Mouse (Mus musculus) heart, embryonic 16.5 days (tissue): ENCODE data around the gene Gm5141. TPM values are rescaled to one million over a fixed set of nuclear protein-coding genes. Genes with fewer than 3 reads are reported as not detected.
"Not testable (repeated sequence)": the region's sequence is repeated elsewhere in the genome, so short reads cannot be mapped to it uniquely, and the experiment has no call there.

Source experiments
- ATAC-seq: fragments of 200-750 bp; cut with Nextera tagmentation; replicated peaks from 2 replicates; pipeline ENCODE4 v1.8.0; 2017; ENCODE audit warnings: moderate number of reproducible peaks; ENCODE audit not compliant: insufficient read depth, low FRiP score; ENCODE audit errors: extremely low read depth
- H3K27ac ChIP-seq: fragments of 300-500 bp; sonication (generic); 2 replicates; pipeline ENCODE4 v1.5.1; 2014; ENCODE audit warnings: mild to moderate bottlenecking, low read length, control low read depth, moderate library complexity
- H3K27me3 ChIP-seq: fragments of 300-500 bp; sonication (generic); 2 replicates; pipeline ENCODE4 v1.6.1; 2014; ENCODE audit warnings: low read length, mixed read lengths; ENCODE audit not compliant: control insufficient read depth, insufficient read depth
- H3K36me3 ChIP-seq: fragments of 300-500 bp; sonication (generic); 2 replicates; pipeline ENCODE4 v1.6.1; 2014; ENCODE audit not compliant: control insufficient read depth, insufficient read depth
- H3K4me1 ChIP-seq: fragments of 300-500 bp; sonication (generic); 2 replicates; pipeline ENCODE4 v1.6.1; 2014; ENCODE audit warnings: low read length, mixed read lengths; ENCODE audit not compliant: control insufficient read depth, insufficient read depth
- H3K4me2 ChIP-seq: fragments of 300-500 bp; sonication (generic); 2 replicates; pipeline ENCODE4 v1.6.1; 2014; ENCODE audit warnings: low read depth, mild to moderate bottlenecking, control low read depth, low read length
- H3K4me3 ChIP-seq: fragments of 300-500 bp; sonication (generic); 2 replicates; pipeline ENCODE4 v1.5.1; 2014; ENCODE audit warnings: mild to moderate bottlenecking, control low read depth, low read length
- H3K9ac ChIP-seq: fragments of 300-500 bp; sonication (generic); 2 replicates; pipeline ENCODE4 v1.6.1; 2014; ENCODE audit warnings: low read length, control low read depth
- H3K9me3 ChIP-seq: fragments of 300-500 bp; sonication (generic); replicated peaks from 2 replicates; pipeline ENCODE4 v1.6.1; 2016; ENCODE audit warnings: low read length; ENCODE audit not compliant: control insufficient read depth
- WGBS: fragments of 180-500 bp; shearing (Covaris S2); extraction: QIAGEN DNeasy Blood & Tissue Kit; methylation state at CpG from one replicate; pipeline ENCODE4 v1.1.7; 2014; 5-methylcytosine and 5-hydroxymethylcytosine counted together
- polyA plus RNA-seq: library from polyadenylated mRNA; unstranded; fragments of >200 nt; fragmentation: Nextera tagmentation; extraction: Ambion mirVana; gene quantifications from 2 replicates; pipeline ENCODE4 v1.2.1, GENCODE M21; 2015

Gm5141 gene
- 5.5 and 8.0 TPM in 2 replicates for polyA plus RNA-seq

- not testable (repeated sequence) for H3K27ac ChIP-seq, H3K4me1 ChIP-seq, H3K36me3 ChIP-seq, H3K27me3 ChIP-seq, H3K9me3 ChIP-seq
- H3K4me2 ChIP-seq: peak within 1 kb of the TSS; percentile 76
- peak within 1 kb of the TSS; percentile 74 for H3K9ac ChIP-seq
- H3K4me3 ChIP-seq: peak within 1 kb of the TSS; percentile 69
- ATAC-seq: peak; percentile 96
- WGBS: 6% methylated on average over 19 of the region's 23 CpGs
These were observed at the start of gene Gm5141 for GRCm38 (mm10) chr13:62785199-62786134. Gene Gm5141, minus strand, starts transcription at chr13:62785808.

- Histone ChIP-seq H3K27me3 (no peaks in the 10 kb centered on the region), H3K27ac (no peak overlapping the region), H3K9me3 (no peaks in the 10 kb centered on the region), H3K36me3 (no peaks in the 10 kb centered on the region), H3K4me2 (no peak overlapping the region), H3K4me3 (no peak overlapping the region), H3K4me1 (no peaks in the 10 kb centered on the region), H3K9ac (no peak overlapping the region)
- WGBS: 14% methylated on average over 4 of the region's 4 CpGs
- ATAC-seq: no peak
These were observed 47.7 kb upstream of the Gm5141 start for GRCm38 (mm10) chr13:62833341-62833740.

GRCm38 (mm10) chr13:62832239-62832638, 46.6 kb upstream of the Gm5141 start:
- H3K9me3 ChIP-seq: no peaks in the 10 kb centered on the region
- H3K36me3 ChIP-seq: no peaks in the 10 kb centered on the region
- no peaks in the 10 kb centered on the region for H3K27me3 ChIP-seq
- no peaks in the 10 kb centered on the region for H3K4me1 ChIP-seq
- ATAC-seq: no peak
- WGBS: 48% methylated on average over 2 of the region's 2 CpGs
- H3K4me2 ChIP-seq: no peak overlapping the region
- H3K27ac ChIP-seq: no peak overlapping the region
- no peak overlapping the region for H3K4me3 ChIP-seq
- no peak overlapping the region for H3K9ac ChIP-seq

- H3K27me3 ChIP-seq, H3K9me3 ChIP-seq, H3K4me3 ChIP-seq, H3K4me1 ChIP-seq, ATAC-seq, H3K4me2 ChIP-seq, H3K36me3 ChIP-seq, H3K27ac ChIP-seq, H3K9ac ChIP-seq: not testable (repeated sequence)
- WGBS: 79% methylated on average over 3 of the region's 3 CpGs
These were observed 30.1 kb upstream of the Gm5141 start for GRCm38 (mm10) chr13:62815705-62816104.

GRCm38 (mm10) chr13:62812713-62813112, 27.1 kb upstream of the Gm5141 start:
- H3K27ac ChIP-seq: no peak overlapping the region
- 0 out of 2 replicates have a peak overlapping the region, but pooled peaks have one; percentile 29 for H3K9ac ChIP-seq
- H3K27me3 ChIP-seq: no peaks in the 10 kb centered on the region
- peak overlapping the region; percentile 49 for H3K4me3 ChIP-seq
- no peak for ATAC-seq
- peak overlapping the region; percentile 67 for H3K4me2 ChIP-seq
- H3K4me1 ChIP-seq: no peaks in the 10 kb centered on the region
- 11% methylated on average over 15 of the region's 32 CpGs for WGBS
- H3K36me3 ChIP-seq: no peaks in the 10 kb centered on the region
- H3K9me3 ChIP-seq: 0 out of 2 replicates have a peak, but pooled peaks cover 2% of the 10 kb centered on the region

- H3K4me3 ChIP-seq, H3K36me3 ChIP-seq, ATAC-seq, H3K4me2 ChIP-seq, H3K27me3 ChIP-seq, H3K27ac ChIP-seq, H3K4me1 ChIP-seq, H3K9ac ChIP-seq, H3K9me3 ChIP-seq: not testable (repeated sequence)
- 82% methylated on average over 6 of the region's 6 CpGs for WGBS
These were observed 22.4 kb upstream of the Gm5141 start for GRCm38 (mm10) chr13:62807981-62808380.

GRCm38 (mm10) chr13:62786135-62786493, 506 bp upstream of the Gm5141 start:
- H3K27ac ChIP-seq, H3K9me3 ChIP-seq, H3K4me1 ChIP-seq, ATAC-seq, H3K27me3 ChIP-seq, H3K36me3 ChIP-seq: not testable (repeated sequence)
- peak overlapping the region; percentile 63 for H3K4me2 ChIP-seq
- H3K4me3 ChIP-seq: peak overlapping the region; percentile 69
- peak overlapping the region; percentile 61 for H3K9ac ChIP-seq
- 49% methylated on average over 2 of the region's 2 CpGs for WGBS

GRCm38 (mm10) chr13:62763806-62764205, 21.8 kb downstream of the Gm5141 start:
- not testable (repeated sequence) for H3K9ac ChIP-seq, H3K27me3 ChIP-seq, H3K4me1 ChIP-seq, H3K4me3 ChIP-seq, H3K36me3 ChIP-seq, H3K27ac ChIP-seq, H3K9me3 ChIP-seq, H3K4me2 ChIP-seq, ATAC-seq
- WGBS: 61% methylated on average over 2 of the region's 2 CpGs
